In genomic region chr11:85769740-85770139, GRCm38 (mm10) we compare ENCODE assay signal across 18 mouse cellular contexts.
DNase-seq lines count a peak whose midpoint lies in the region; ATAC-seq and TF ChIP-seq lines count a peak whose summit lies in the region.
"Had no signal": no experiment of that assay in that cellular context is flagged by ENCODE, and none has a peak within 500 bp of the region (broad histone marks: within the 10 kb centered on the region; RNA-seq: fewer than 3 reads in every experiment).

No protein-coding gene starts in this region.

- ATAC-seq in liver, embryonic 11.5 days (replicated peaks; ENCODE audit: low FRiP score): peak; percentile 68; the same call in 1 of the 2 replicates
- ATAC-seq in liver, postnatal 0 days: no peak
- no peak for ATAC-seq in lung, embryonic 16.5 days (ENCODE audit: low read depth)
- ATAC-seq in liver, embryonic 15.5 days (ENCODE audit: insufficient read depth): 0 out of 2 replicates have a peak, but pooled peaks have one; percentile 47
- ATAC-seq: forebrain, embryonic 16.5 days had no signal

- H3K27ac ChIP-seq in liver, embryonic 11.5 days (ENCODE audit: low read depth, low read length): no peak overlapping the region
- no peak overlapping the region for H3K27ac ChIP-seq in liver, postnatal 0 days (ENCODE audit: low read depth)
- 0 out of 2 replicates have a peak overlapping the region, but pooled peaks have one; percentile 43 for H3K27ac ChIP-seq in lung, embryonic 16.5 days (ENCODE audit: low read length)
- 0 out of 2 replicates have a peak overlapping the region, but pooled peaks have one; percentile 3 for H3K27ac ChIP-seq in liver, embryonic 15.5 days (replicated peaks)
- H3K27ac ChIP-seq: embryonic facial prominence, embryonic 13.5 days; forebrain, embryonic 12.5 days; heart, adult 2 months; hindbrain, embryonic 10.5 days had no signal

- 89% methylated on average over 2 of the region's 2 CpGs for whole genome bisulfite sequencing in liver, embryonic 11.5 days
- WGBS in liver, postnatal 0 days (ENCODE audit: insufficient replicate concordance): 81% methylated on average over 2 of the region's 2 CpGs
- WGBS in lung, embryonic 16.5 days: 60% methylated on average over 2 of the region's 2 CpGs
- 70% methylated on average over 2 of the region's 2 CpGs for WGBS in liver, embryonic 15.5 days (ENCODE audit: insufficient replicate concordance)

- peaks cover 5% of the 10 kb centered on the region for H3K4me1 ChIP-seq in liver, embryonic 11.5 days (replicated peaks; ENCODE audit: control insufficient read depth, insufficient read depth, low read length)
- no peaks in the 10 kb centered on the region for H3K4me1 ChIP-seq in liver, postnatal 0 days (ENCODE audit: insufficient read depth)
- peaks cover 23% of the 10 kb centered on the region for H3K4me1 ChIP-seq in lung, embryonic 16.5 days (replicated peaks; ENCODE audit: control insufficient read depth, insufficient read depth, low read length)
- H3K4me1 ChIP-seq in liver, embryonic 15.5 days (replicated peaks): peaks cover 16% of the 10 kb centered on the region

- no peak overlapping the region for H3K4me2 ChIP-seq in liver, embryonic 11.5 days
- no peak overlapping the region for H3K4me2 ChIP-seq in liver, postnatal 0 days (ENCODE audit: low read depth, low read length)
- H3K4me2 ChIP-seq in lung, embryonic 16.5 days (ENCODE audit: low read depth, low read length): no peak overlapping the region
- H3K4me2 ChIP-seq in liver, embryonic 15.5 days: no peak overlapping the region
- H3K4me2 ChIP-seq: embryonic facial prominence, embryonic 13.5 days; forebrain, embryonic 12.5 days; heart, embryonic 12.5 days had no signal

- no peak for TF ChIP-seq EP300 in liver, postnatal 0 days (IDR thresholded peaks at IDR 0.05; ENCODE audit: low read depth)

- no peak for DNase-seq in liver, embryonic 11.5 days (ENCODE audit: low spot score)
- no peak for DNase-seq in liver, postnatal 0 days
- DNase-seq in lung, adult 18-20 months: no peak
- no peak for DNase-seq in heart, adult 9 months (ENCODE audit: low spot score in 2 of 2)
- no peak for DNase-seq in urinary bladder, postnatal 36 days (ENCODE audit: low spot score in 2 of 2)
- DNase-seq: adrenal gland, postnatal 10 days; cerebellum, adult 11-12 months; cerebellum, adult 9-10 months; cerebellum, postnatal 36 days; gastrocnemius, postnatal 14 days; heart, adult 2 months had no signal

- TF ChIP-seq CTCF in liver, postnatal 0 days (IDR thresholded peaks at IDR 0.05; ENCODE audit: low read depth): no peak

- no peaks in the 10 kb centered on the region for H3K9me3 ChIP-seq in liver, embryonic 11.5 days (ENCODE audit: control insufficient read depth, low read length)
- no peaks in the 10 kb centered on the region for H3K9me3 ChIP-seq in liver, postnatal 0 days (ENCODE audit: low read length)
- no peaks in the 10 kb centered on the region for H3K9me3 ChIP-seq in lung, embryonic 16.5 days (ENCODE audit: control insufficient read depth, low read length)
- no peaks in the 10 kb centered on the region for H3K9me3 ChIP-seq in liver, embryonic 15.5 days (replicated peaks)
- H3K9me3 ChIP-seq: embryonic facial prominence, embryonic 13.5 days; forebrain, embryonic 12.5 days; heart, embryonic 12.5 days; hindbrain, embryonic 10.5 days had no signal

- peaks cover 23% of the 10 kb centered on the region for H3K27me3 ChIP-seq in liver, embryonic 11.5 days (replicated peaks; ENCODE audit: control insufficient read depth, insufficient read depth, low read length)
- H3K27me3 ChIP-seq in liver, postnatal 0 days (ENCODE audit: insufficient read depth, low read length): peaks cover 72% of the 10 kb centered on the region
- no peaks in the 10 kb centered on the region for H3K27me3 ChIP-seq in lung, embryonic 16.5 days (ENCODE audit: control insufficient read depth, insufficient read depth, low read depth, low read length)
- H3K27me3 ChIP-seq in liver, embryonic 15.5 days: peaks cover 95% of the 10 kb centered on the region

- H3K36me3 ChIP-seq in liver, embryonic 11.5 days (ENCODE audit: control insufficient read depth, insufficient read depth, low read length): no peaks in the 10 kb centered on the region
- H3K36me3 ChIP-seq in liver, postnatal 0 days (replicated peaks; ENCODE audit: insufficient read depth, low read length): no peaks in the 10 kb centered on the region
- H3K36me3 ChIP-seq in lung, embryonic 16.5 days (ENCODE audit: control insufficient read depth, insufficient read depth, low read length): no peaks in the 10 kb centered on the region
- H3K36me3 ChIP-seq in liver, embryonic 15.5 days (replicated peaks): no peaks in the 10 kb centered on the region
- H3K36me3 ChIP-seq: embryonic facial prominence, embryonic 13.5 days; forebrain, embryonic 12.5 days; heart, embryonic 12.5 days; hindbrain, embryonic 10.5 days had no signal

- H3K9ac ChIP-seq in liver, embryonic 11.5 days (ENCODE audit: low read depth, low read length): no peak overlapping the region
- H3K9ac ChIP-seq in liver, postnatal 0 days (replicated peaks): no peak overlapping the region
- no peak overlapping the region for H3K9ac ChIP-seq in lung, embryonic 16.5 days (ENCODE audit: low read length)
- H3K9ac ChIP-seq in liver, embryonic 15.5 days: no peak overlapping the region
- H3K9ac ChIP-seq: embryonic facial prominence, embryonic 13.5 days; forebrain, embryonic 12.5 days; heart, embryonic 12.5 days had no signal

- H3K4me3 ChIP-seq in liver, embryonic 11.5 days (ENCODE audit: low read depth, low read length): no peak overlapping the region
- H3K4me3 ChIP-seq in liver, postnatal 0 days (ENCODE audit: low read depth, low read length): no peak overlapping the region
- no peak overlapping the region for H3K4me3 ChIP-seq in lung, embryonic 16.5 days (ENCODE audit: low read length)
- H3K4me3 ChIP-seq in liver, embryonic 15.5 days (replicated peaks): no peak overlapping the region
- H3K4me3 ChIP-seq: embryonic facial prominence, embryonic 13.5 days; forebrain, embryonic 12.5 days; heart, adult 2 months; heart, embryonic 12.5 days; hindbrain, embryonic 10.5 days had no signal

Comparison
In these comparisons a context has a peak if more than half of its experiments do, and no peak if none do; other contexts are left out.
1. ATAC-seq: peak in liver, embryonic 11.5 days (single experiment) and liver, embryonic 15.5 days (single experiment); none in liver, postnatal 0 days (single experiment) and lung, embryonic 16.5 days (single experiment).
2. H3K27ac ChIP-seq: peak in lung, embryonic 16.5 days (single experiment) and liver, embryonic 15.5 days (single experiment); none in liver, embryonic 11.5 days (single experiment) and liver, postnatal 0 days (single experiment).